10 mouse cellular contexts compared by ENCODE assay signal in genomic region chr2:160744040-160744822, GRCm38 (mm10). TPM values are rescaled to one million over a fixed set of nuclear protein-coding genes. Genes with fewer than 3 reads are reported as not detected.
DNase-seq lines count a peak whose midpoint lies in the region; ATAC-seq and TF ChIP-seq lines count a peak whose summit lies in the region.
"Had no signal": no experiment of that assay in that cellular context is flagged by ENCODE, and none has a peak within 500 bp of the region (broad histone marks: within the 10 kb centered on the region; RNA-seq: fewer than 3 reads in every experiment).

No protein-coding gene starts in this region.

- no peak overlapping the region for H3K9ac ChIP-seq in heart, embryonic 15.5 days
- H3K9ac ChIP-seq in lung, embryonic 14.5 days = no peak overlapping the region
- no peak overlapping the region for H3K9ac ChIP-seq in forebrain, embryonic 12.5 days
- H3K9ac ChIP-seq: embryonic facial prominence, embryonic 12.5 days; midbrain, embryonic 12.5 days had no signal

- intact Hi-C loops in left cerebral cortex, postnatal 14 days (cut with DNase I) = no loop called here

- DNase-seq in left cerebral cortex, postnatal 14 days (ENCODE audit: low spot score in 2 of 2) = peak; percentile 49 to 62
- no peak for DNase-seq in left cerebral cortex, adult 11 months (ENCODE audit: low spot score)
- no peak for DNase-seq in Patski (ENCODE audit: low read depth, low spot score)
- peak; percentile 78 for DNase-seq in lung, embryonic 14.5 days
- DNase-seq in right cerebral cortex, postnatal 10 days (ENCODE audit: low spot score in 2 of 2) = peak; percentile 62 to 72

- peaks cover 16% of the 10 kb centered on the region for H3K36me3 ChIP-seq in heart, embryonic 15.5 days
- H3K36me3 ChIP-seq in lung, embryonic 14.5 days (ENCODE audit: insufficient read depth) = peaks cover 61% of the 10 kb centered on the region
- H3K36me3 ChIP-seq in forebrain, embryonic 12.5 days (replicated peaks) = peaks cover 48% of the 10 kb centered on the region

- H3K27ac ChIP-seq in cortical plate, adult 2 months (ENCODE audit: insufficient read depth, low read length) = no peak overlapping the region
- H3K27ac ChIP-seq in heart, embryonic 15.5 days = peak overlapping the region; percentile 74
- H3K27ac ChIP-seq in lung, embryonic 14.5 days (ENCODE audit: low read depth) = no peak overlapping the region
- no peak overlapping the region for H3K27ac ChIP-seq in forebrain, embryonic 12.5 days
- H3K27ac ChIP-seq: embryonic facial prominence, embryonic 12.5 days; midbrain, embryonic 12.5 days had no signal

- POLR2A ChIA-PET in Patski (lab: Charles Lee) = no interaction called here

- 76% methylated on average over 7 of the region's 7 CpGs for WGBS in heart, embryonic 15.5 days
- WGBS in lung, embryonic 14.5 days = 70% methylated on average over 7 of the region's 7 CpGs
- 92% methylated on average over 7 of the region's 7 CpGs for WGBS in forebrain, embryonic 12.5 days

- H3K4me3 ChIP-seq in cortical plate, adult 2 months (ENCODE audit: insufficient read depth, low read length) = no peak overlapping the region
- H3K4me3 ChIP-seq in heart, embryonic 15.5 days = no peak overlapping the region
- H3K4me3 ChIP-seq in lung, embryonic 14.5 days (ENCODE audit: low read depth, low read length) = no peak overlapping the region
- H3K4me3 ChIP-seq in forebrain, embryonic 12.5 days (replicated peaks) = no peak overlapping the region
- H3K4me3 ChIP-seq: embryonic facial prominence, embryonic 12.5 days; midbrain, embryonic 12.5 days had no signal

- no peak for TF ChIP-seq POLR2A in cortical plate, adult 2 months (IDR thresholded peaks at IDR 0.05; ENCODE audit: extremely low read depth, insufficient read depth, low read length)

- H3K4me2 ChIP-seq in heart, embryonic 15.5 days = no peak overlapping the region
- H3K4me2 ChIP-seq in lung, embryonic 14.5 days = no peak overlapping the region
- no peak overlapping the region for H3K4me2 ChIP-seq in forebrain, embryonic 12.5 days
- H3K4me2 ChIP-seq: embryonic facial prominence, embryonic 12.5 days; midbrain, embryonic 12.5 days had no signal

- no peak for TF ChIP-seq CTCF in Patski (IDR thresholded peaks at IDR 0.05)
- TF ChIP-seq CTCF in cortical plate, adult 2 months (IDR thresholded peaks at IDR 0.05; ENCODE audit: extremely low read depth, insufficient read depth, low read length) = peak; percentile 46
- TF ChIP-seq CTCF in lung, embryonic 14.5 days (IDR thresholded peaks at IDR 0.05; ENCODE audit: low read depth) = peak; percentile 69

- H3K9me3 ChIP-seq in heart, embryonic 15.5 days (replicated peaks) = no peaks in the 10 kb centered on the region
- no peaks in the 10 kb centered on the region for H3K9me3 ChIP-seq in lung, embryonic 14.5 days (ENCODE audit: low read depth, low read length)
- H3K9me3 ChIP-seq in forebrain, embryonic 12.5 days = no peaks in the 10 kb centered on the region
- H3K9me3 ChIP-seq: embryonic facial prominence, embryonic 12.5 days; midbrain, embryonic 12.5 days had no signal

- no peaks in the 10 kb centered on the region for H3K27me3 ChIP-seq in Patski
- no peaks in the 10 kb centered on the region for H3K27me3 ChIP-seq in heart, embryonic 15.5 days
- H3K27me3 ChIP-seq in lung, embryonic 14.5 days (ENCODE audit: insufficient read depth, low read length) = no peaks in the 10 kb centered on the region
- no peaks in the 10 kb centered on the region for H3K27me3 ChIP-seq in forebrain, embryonic 12.5 days
- H3K27me3 ChIP-seq: embryonic facial prominence, embryonic 12.5 days; midbrain, embryonic 12.5 days had no signal

- CTCF ChIA-PET in Patski (lab: Charles Lee) = interaction anchor here (0.7 to 2.4 kb wide), 19 partner anchors 9 to 166 kb away, joined by 3 to 19 read pairs (median 5); partner anchors contain the start of gene Lpin3

- H3K4me1 ChIP-seq in cortical plate, adult 2 months (ENCODE audit: control insufficient read depth, insufficient read depth, low read length) = peaks cover 37% of the 10 kb centered on the region
- peaks cover 73% of the 10 kb centered on the region for H3K4me1 ChIP-seq in heart, embryonic 15.5 days (replicated peaks)
- peaks cover 12% of the 10 kb centered on the region; the same call in 1 of the 2 replicates for H3K4me1 ChIP-seq in lung, embryonic 14.5 days (ENCODE audit: insufficient read depth)
- H3K4me1 ChIP-seq in forebrain, embryonic 12.5 days = peaks cover 25% of the 10 kb centered on the region

- in situ Hi-C loops in Patski (cut with MboI; ENCODE audit: low pct_unique_long_range_greater_than_20kb) = no loop called here

- ATAC-seq in Patski = peak; percentile 85
- peak; percentile 52; the same call in 1 of the 2 replicates for ATAC-seq in heart, embryonic 15.5 days (replicated peaks; ENCODE audit: insufficient number of reproducible peaks, insufficient read depth, low FRiP score, low read depth)
- peak; percentile 57; the same call in 1 of the 2 replicates for ATAC-seq in lung, embryonic 14.5 days (ENCODE audit: insufficient read depth)
- no peak for ATAC-seq in forebrain, embryonic 12.5 days (ENCODE audit: low FRiP score)

RNA-seq across cellular contexts. Expression of gene Plcg1, which starts 13.1 kb away (rescaled TPM):
- total RNA-seq in left cerebral cortex, postnatal 14 days (2021) = 100 to 1,000 TPM; 113 to 115 TPM
- 75.9 TPM for polyA plus RNA-seq in Patski (2021)
- 78.5 and 94.8 TPM in 2 replicates for polyA plus RNA-seq in cortical plate, adult 2 months (2012; rRNA removed)
- polyA plus RNA-seq in heart, embryonic 15.5 days (2015; fragmentation: Nextera tagmentation; extraction: Ambion mirVana) = 25.3 and 32.7 TPM in 2 replicates
- polyA plus RNA-seq in lung, embryonic 14.5 days (2014; fragmentation: Nextera tagmentation; extraction: Ambion mirVana) = 61.3 and 68.8 TPM in 2 replicates
- 91.1 and 100 TPM in 2 replicates for polyA plus RNA-seq in forebrain, embryonic 12.5 days (2016; fragmentation: Nextera tagmentation; extraction: Ambion mirVana)

Comparison
In these comparisons a context has a peak if more than half of its experiments do, and no peak if none do; other contexts are left out.
1. DNase-seq: peak in left cerebral cortex, postnatal 14 days (2 of 2), lung, embryonic 14.5 days (single experiment) and right cerebral cortex, postnatal 10 days (2 of 2); none in left cerebral cortex, adult 11 months (single experiment) and Patski (single experiment).